Mouse (Mus musculus) forebrain, embryonic 10.5 days (tissue): ENCODE results near the gene Ugt1a10. TPM values are rescaled to one million over a fixed set of nuclear protein-coding genes. Genes with fewer than 3 reads are reported as not detected.

Experiments
- DNase-seq: peaks from one replicate; pipeline ENCODE4 v3.0.0-alpha.2; 2017; ENCODE audit warnings: low spot score; ENCODE audit errors: extremely low spot score
- H3K27ac ChIP-seq: fragments of 300-500 bp; sonication (generic); 2 replicates; pipeline ENCODE4 v1.5.1; 2016; ENCODE audit warnings: mild to moderate bottlenecking
- H3K27me3 ChIP-seq: fragments of 300-500 bp; sonication (generic); 2 replicates; pipeline ENCODE4 v1.6.1; 2016; ENCODE audit warnings: mild to moderate bottlenecking; ENCODE audit not compliant: poor library complexity, severe bottlenecking
- H3K36me3 ChIP-seq: fragments of 300-500 bp; sonication (generic); replicated peaks from 2 replicates; pipeline ENCODE4 v1.6.1; 2016; ENCODE audit warnings: mild to moderate bottlenecking, moderate library complexity
- H3K4me1 ChIP-seq: fragments of 300-500 bp; sonication (generic); 2 replicates; pipeline ENCODE4 v1.6.1; 2016
- H3K4me3 ChIP-seq: fragments of 300-500 bp; sonication (generic); 2 replicates; pipeline ENCODE4 v1.5.1; 2016; ENCODE audit warnings: mild to moderate bottlenecking, moderate library complexity
- H3K9me3 ChIP-seq: fragments of 300-500 bp; sonication (generic); 2 replicates; pipeline ENCODE4 v1.6.1; 2016; ENCODE audit warnings: mild to moderate bottlenecking, moderate library complexity
- WGBS: fragments of 180-500 bp; shearing (Covaris S2); methylation state at CpG from one replicate; pipeline ENCODE4 v1.1.7; 2016; 5-methylcytosine and 5-hydroxymethylcytosine counted together
- polyA plus RNA-seq: library from polyadenylated mRNA; unstranded; fragments of >200 nt; fragmentation: Nextera tagmentation; extraction: Ambion mirVana; gene quantifications from 2 replicates; pipeline ENCODE4 v1.2.1, GENCODE M21; 2016

Ugt1a10 gene
- polyA plus RNA-seq, 1 experiment from 2014 or later: not detected

DNA sequence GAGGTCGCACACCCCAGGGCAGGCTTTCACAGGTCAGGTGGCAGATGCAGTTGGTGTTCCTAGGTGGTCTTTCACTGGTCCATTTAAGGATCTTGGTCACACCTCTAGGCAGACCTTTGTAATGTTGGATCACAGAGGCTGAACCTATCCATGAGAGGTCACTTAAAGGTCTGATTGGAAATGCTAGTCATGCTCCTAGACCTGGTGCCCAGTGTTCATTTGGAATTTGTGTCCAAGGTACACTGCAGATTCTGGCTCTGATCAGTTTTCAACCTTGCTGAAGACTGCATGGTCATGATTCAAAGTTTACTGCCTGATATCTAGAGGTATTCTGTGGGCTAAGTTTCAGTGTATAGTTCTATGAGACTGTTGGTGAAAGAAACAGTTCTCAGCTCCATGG, 124.5 kb downstream of the Ugt1a10 start:
- 89% methylated on average over 1 of the region's 1 CpGs for WGBS
- DNase-seq: no peak
- Histone ChIP-seq H3K27me3 (no peaks in the 10 kb centered on the region), H3K4me3 (no peak overlapping the region), H3K27ac (no peak overlapping the region), H3K4me1 (no peaks in the 10 kb centered on the region), H3K9me3 (peaks cover 27% of the 10 kb centered on the region), H3K36me3 (no peaks in the 10 kb centered on the region)

- Histone ChIP-seq H3K27ac (no peak overlapping the region), H3K4me3 (no peak overlapping the region), H3K4me1 (no peaks in the 10 kb centered on the region), H3K9me3 (no peaks in the 10 kb centered on the region; the same call in 1 of the 2 replicates), H3K27me3 (no peaks in the 10 kb centered on the region), H3K36me3 (no peaks in the 10 kb centered on the region)
- no peak for DNase-seq
- WGBS: 90% methylated on average over 5 of the region's 5 CpGs
These were observed 131.2 kb downstream of the Ugt1a10 start for GRCm38 (mm10) chr1:88186325-88186935.

DNA sequence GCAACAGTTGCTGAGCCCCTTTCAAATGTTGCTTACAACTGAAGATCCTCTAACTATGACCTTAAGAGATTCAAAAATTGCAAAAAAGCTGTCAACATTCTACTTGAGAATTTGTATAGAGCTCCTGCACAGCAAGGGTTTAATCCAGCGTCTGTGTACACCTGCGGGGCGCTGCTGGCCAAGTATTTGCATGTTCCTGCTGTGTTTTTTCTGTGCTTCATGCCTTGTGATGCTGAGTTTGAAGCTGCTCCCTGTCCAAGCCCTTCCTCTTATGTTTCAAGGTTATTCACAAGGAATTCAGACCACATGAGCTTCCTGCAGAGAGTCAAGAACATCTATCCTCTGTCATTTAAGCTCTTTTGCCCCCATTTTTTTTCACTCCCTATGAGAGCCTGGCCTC, 136.9 kb downstream of the Ugt1a10 start:
- H3K27ac ChIP-seq: no peak overlapping the region
- WGBS: 70% methylated on average over 3 of the region's 3 CpGs

GRCm38 (mm10) chr1:88195687-88196086, 140.5 kb downstream of the Ugt1a10 start:
- H3K9me3 ChIP-seq: no peaks in the 10 kb centered on the region
- H3K27me3 ChIP-seq: no peaks in the 10 kb centered on the region
- H3K27ac ChIP-seq: no peak overlapping the region
- DNase-seq: no peak
- WGBS: 84% methylated on average over 1 of the region's 1 CpGs
- H3K4me1 ChIP-seq: no peaks in the 10 kb centered on the region
- H3K36me3 ChIP-seq: no peaks in the 10 kb centered on the region
- H3K4me3 ChIP-seq: no peak overlapping the region

More for the DNA sequence above, 136.9 kb downstream of the Ugt1a10 start:
- no peaks in the 10 kb centered on the region for H3K4me1 ChIP-seq
- no peak overlapping the region for H3K4me3 ChIP-seq
- no peaks in the 10 kb centered on the region for H3K36me3 ChIP-seq
- DNase-seq: no peak
- no peaks in the 10 kb centered on the region; the same call in 1 of the 2 replicates for H3K9me3 ChIP-seq
- no peaks in the 10 kb centered on the region for H3K27me3 ChIP-seq

DNA sequence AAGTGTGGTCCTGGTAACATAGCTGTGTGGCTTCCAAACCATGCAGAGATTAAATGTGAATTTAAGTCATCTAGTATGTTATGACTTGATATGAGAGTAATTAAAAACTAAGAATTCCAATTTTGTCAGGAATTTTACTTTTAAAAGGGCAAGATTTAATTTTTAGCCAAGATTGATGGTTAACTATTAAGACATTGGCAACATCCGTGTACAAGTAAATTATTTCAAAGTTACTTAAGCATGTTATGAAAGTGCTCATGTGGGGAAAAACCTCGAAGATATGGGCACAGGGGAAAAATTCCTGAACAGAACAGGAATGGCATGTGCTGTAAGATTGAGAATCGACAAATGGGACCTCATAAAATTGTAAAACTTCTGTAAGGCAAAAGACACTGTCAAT, 142.3 kb downstream of the Ugt1a10 start:
- H3K36me3 ChIP-seq: no peaks in the 10 kb centered on the region
- no peaks in the 10 kb centered on the region for H3K27me3 ChIP-seq
- 86% methylated on average over 3 of the region's 3 CpGs for WGBS
- no peak overlapping the region for H3K27ac ChIP-seq
- H3K4me1 ChIP-seq: no peaks in the 10 kb centered on the region
- H3K9me3 ChIP-seq: no peaks in the 10 kb centered on the region
- H3K4me3 ChIP-seq: no peak overlapping the region
- no peak for DNase-seq

GRCm38 (mm10) chr1:88199996-88200395, 144.8 kb downstream of the Ugt1a10 start:
- WGBS: 73% methylated on average over 2 of the region's 2 CpGs
- Histone ChIP-seq H3K4me3 (no peak overlapping the region), H3K36me3 (no peaks in the 10 kb centered on the region; the same call in none of the 2 replicates), H3K27ac (no peak overlapping the region), H3K4me1 (peaks cover under 1% of the 10 kb centered on the region), H3K27me3 (peaks cover 10% of the 10 kb centered on the region), H3K9me3 (peaks cover 21% of the 10 kb centered on the region)
- DNase-seq: no peak

GRCm38 (mm10) chr1:88200456-88200855, 145.3 kb downstream of the Ugt1a10 start, which contains the start of gene Ugt1a2:
TSS of gene Ugt1a2 (plus strand) at chr1:88200601.
- DNase-seq: no peak
- H3K9me3 ChIP-seq: peaks cover 25% of the 10 kb centered on the region
- H3K4me1 ChIP-seq: peaks cover 6% of the 10 kb centered on the region
- peaks cover 12% of the 10 kb centered on the region for H3K27me3 ChIP-seq
- H3K27ac ChIP-seq: no peak within 1 kb of the TSS
- 85% methylated on average over 7 of the region's 7 CpGs for WGBS
- no peaks in the 10 kb centered on the region; the same call in none of the 2 replicates for H3K36me3 ChIP-seq
- H3K4me3 ChIP-seq: no peak within 1 kb of the TSS

- H3K27ac ChIP-seq: peak within 1 kb of the TSS; percentile 83
- peaks cover 11% of the 10 kb centered on the region for H3K4me1 ChIP-seq
- peak within 1 kb of the TSS; percentile 56 for H3K4me3 ChIP-seq
- peaks cover 27% of the 10 kb centered on the region for H3K9me3 ChIP-seq
- peak; percentile 85 for DNase-seq
- H3K27me3 ChIP-seq: peaks cover 26% of the 10 kb centered on the region
- H3K36me3 ChIP-seq: no peaks in the 10 kb centered on the region; the same call in none of the 2 replicates
- 5% methylated on average over 62 of the region's 62 CpGs for WGBS
These were observed 150.2 kb downstream of the Ugt1a10 start, which contains the start of gene Dnajb3 for GRCm38 (mm10) chr1:88205294-88205922. TSS of gene Dnajb3 (minus strand) at chr1:88205782.

DNA sequence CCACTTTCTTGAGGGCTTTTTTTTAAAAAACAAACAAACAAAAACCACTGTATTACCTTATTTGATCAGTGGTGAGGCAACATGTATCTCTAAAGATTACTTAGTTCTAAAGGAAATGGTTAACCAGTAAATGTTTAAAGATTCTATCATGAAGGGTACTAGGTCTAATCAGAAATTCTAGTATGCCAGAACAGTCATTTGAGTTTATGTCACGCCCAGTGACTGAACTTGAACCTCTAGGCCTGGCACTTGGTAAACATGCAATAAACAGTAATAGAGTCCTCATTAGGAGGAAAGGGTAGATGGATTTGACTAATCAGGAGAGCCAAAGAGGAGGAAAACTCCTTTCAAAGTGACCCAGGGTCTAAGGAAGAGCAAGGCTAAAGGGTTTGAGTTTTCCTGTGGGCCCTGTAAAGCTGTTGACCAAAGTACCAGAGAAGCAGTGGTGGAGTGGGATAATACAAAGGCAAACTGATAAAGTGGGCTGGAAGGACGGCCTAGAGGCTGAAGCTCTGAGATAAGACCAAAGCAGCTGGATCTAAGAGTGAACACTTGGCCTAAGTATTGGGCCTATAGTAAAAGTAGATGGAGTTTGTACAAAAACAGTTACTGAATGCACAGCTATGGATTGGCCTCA, 151.8 kb downstream of the Ugt1a10 start:
- H3K9me3 ChIP-seq: peaks cover 35% of the 10 kb centered on the region
- H3K36me3 ChIP-seq: no peaks in the 10 kb centered on the region; the same call in none of the 2 replicates
- no peak overlapping the region for H3K4me3 ChIP-seq
- peaks cover 26% of the 10 kb centered on the region for H3K27me3 ChIP-seq
- no peak for DNase-seq
- H3K4me1 ChIP-seq: peaks cover 11% of the 10 kb centered on the region
- WGBS: 81% methylated on average over 2 of the region's 2 CpGs
- no peak overlapping the region for H3K27ac ChIP-seq

- DNase-seq: peak; percentile 26
- Histone ChIP-seq H3K9me3 (peaks cover 54% of the 10 kb centered on the region), H3K27ac (no peak within 1 kb of the TSS), H3K27me3 (peaks cover 4% of the 10 kb centered on the region), H3K4me1 (no peaks in the 10 kb centered on the region), H3K36me3 (no peaks in the 10 kb centered on the region), H3K4me3 (no peak within 1 kb of the TSS)
- 70% methylated on average over 8 of the region's 8 CpGs for WGBS
These were observed 156.6 kb downstream of the Ugt1a10 start, which contains the start of gene Ugt1a1 for GRCm38 (mm10) chr1:88211812-88212211. TSS of gene Ugt1a1 (plus strand) at chr1:88211959.

DNA sequence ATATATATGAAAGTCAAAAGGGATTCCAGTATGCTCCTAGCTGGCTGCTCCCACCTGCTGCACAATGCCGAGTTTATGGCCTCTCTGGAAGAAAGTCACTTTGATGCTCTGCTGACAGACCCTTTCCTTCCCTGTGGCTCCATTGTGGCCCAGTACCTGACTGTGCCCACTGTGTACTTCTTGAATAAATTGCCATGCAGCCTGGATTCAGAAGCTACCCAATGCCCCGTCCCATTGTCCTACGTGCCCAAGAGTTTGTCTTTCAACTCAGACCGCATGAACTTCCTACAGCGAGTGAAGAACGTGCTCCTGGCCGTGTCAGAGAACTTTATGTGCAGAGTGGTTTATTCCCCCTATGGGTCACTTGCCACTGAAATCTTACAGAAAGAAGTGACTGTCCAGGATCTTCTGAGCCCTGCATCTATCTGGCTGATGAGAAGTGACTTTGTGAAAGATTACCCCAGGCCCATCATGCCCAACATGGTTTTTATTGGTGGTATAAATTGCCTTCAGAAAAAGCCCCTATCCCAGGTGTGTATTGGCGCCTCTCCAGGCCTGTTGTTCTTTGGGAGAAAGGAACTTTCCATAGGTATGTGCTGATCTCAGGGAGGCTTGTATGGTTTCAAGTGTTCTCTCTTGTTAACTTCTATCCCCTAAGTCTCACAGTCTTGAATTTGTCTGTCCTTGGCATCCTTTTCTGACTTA, 157.3 kb downstream of the Ugt1a10 start:
- DNase-seq: peak; percentile 31
- Histone ChIP-seq H3K36me3 (no peaks in the 10 kb centered on the region), H3K27ac (no peak overlapping the region), H3K27me3 (no peaks in the 10 kb centered on the region), H3K4me3 (no peak overlapping the region), H3K9me3 (peaks cover 54% of the 10 kb centered on the region), H3K4me1 (no peaks in the 10 kb centered on the region)
- WGBS: 63% methylated on average over 8 of the region's 8 CpGs

DNA sequence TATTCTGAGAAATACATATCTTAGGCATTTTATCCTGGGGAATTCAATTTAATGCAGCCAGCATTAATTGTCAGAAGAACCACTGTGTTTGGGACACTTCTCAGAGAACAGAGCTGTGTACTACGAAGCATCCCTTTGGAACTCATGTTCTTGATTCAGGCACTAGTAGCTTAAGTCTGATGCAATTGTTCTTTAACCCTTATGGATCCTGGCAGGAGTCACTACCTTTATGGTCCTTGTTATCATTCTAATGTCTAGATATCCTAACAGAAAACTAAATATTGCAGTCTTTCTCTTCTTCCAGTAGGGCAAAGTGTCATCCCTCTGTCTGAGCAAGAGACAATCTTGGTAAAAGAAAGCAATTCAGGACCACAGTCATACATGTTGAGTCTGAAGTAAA, 157.9 kb downstream of the Ugt1a10 start:
- H3K4me1 ChIP-seq: no peaks in the 10 kb centered on the region
- 83% methylated on average over 1 of the region's 1 CpGs for WGBS
- no peak for DNase-seq
- no peaks in the 10 kb centered on the region for H3K27me3 ChIP-seq
- no peak overlapping the region for H3K4me3 ChIP-seq
- H3K9me3 ChIP-seq: peaks cover 54% of the 10 kb centered on the region
- no peak overlapping the region for H3K27ac ChIP-seq
- no peaks in the 10 kb centered on the region for H3K36me3 ChIP-seq
